Mouse (Mus musculus) left cerebral cortex, adult 18-20 months (tissue): Measurements from ENCODE around the gene Faf1. TPM values are rescaled to one million over a fixed set of nuclear protein-coding genes. Genes with fewer than 3 reads are reported as not detected.

Experiments
- DNase-seq, 2 experiments: peaks; one replicate each; pipeline ENCODE4 v3.0.0; 2021 to 2022; ENCODE audit warnings: low spot score in 2 of 2, mixed read lengths in 1 of 2
- total RNA-seq, 2 experiments: library from RNA; stranded (reverse); gene quantifications; 2 replicates each; pipeline ENCODE4 v1.2.3; 2021

Faf1 gene
- total RNA-seq, 2 experiments from 2014 or later: 24.6 to 25.8 TPM

DNA sequence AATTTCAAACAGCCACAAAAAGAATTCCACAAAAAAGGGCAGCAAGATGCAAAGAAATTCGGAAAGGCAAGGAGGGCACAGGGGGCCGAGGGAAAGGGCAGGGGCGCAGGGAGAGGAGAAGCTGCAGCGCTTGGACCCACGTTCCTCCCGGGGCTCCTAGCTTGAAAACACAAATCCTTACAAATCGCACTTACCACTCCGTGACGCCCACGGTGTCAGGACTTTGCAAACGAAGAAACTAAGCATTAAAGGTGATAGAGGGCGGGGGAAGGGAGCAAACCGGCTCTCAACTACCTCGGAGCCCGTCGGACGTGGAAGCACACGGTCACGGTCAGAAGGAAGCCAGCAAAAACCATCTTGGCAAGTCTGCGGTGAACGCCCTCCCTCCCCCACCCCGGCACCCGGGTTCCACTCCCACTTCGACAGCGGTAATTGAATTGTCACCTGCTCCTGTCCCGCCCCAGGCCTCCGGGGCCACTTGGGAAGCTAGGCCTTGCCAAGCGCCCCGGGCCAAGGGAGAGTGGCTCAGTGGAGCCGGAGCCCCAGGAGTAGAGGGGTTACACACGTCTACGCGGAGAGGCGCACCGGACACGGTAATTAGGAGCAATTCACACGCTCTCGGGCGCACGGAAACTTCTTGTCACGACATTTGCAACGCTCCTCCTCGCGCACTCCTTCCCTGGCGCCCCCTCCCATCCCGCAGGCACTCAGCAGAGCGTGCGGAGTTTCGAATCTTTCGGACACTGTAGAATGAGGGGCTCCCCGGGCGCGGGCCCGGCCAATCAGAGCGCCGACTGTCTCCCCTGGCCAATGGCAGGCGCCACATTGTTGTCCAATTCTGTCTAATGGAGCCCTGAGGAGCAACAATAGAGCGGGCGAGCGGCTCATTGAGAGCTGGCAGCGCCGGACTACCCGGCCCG, 301.0 kb downstream of the Faf1 start, which contains the start of gene Dmrta2:
Gene Dmrta2, plus strand, starts transcription at position 906 of the 920 bp plus-strand sequence.
- no peak for DNase-seq

DNA sequence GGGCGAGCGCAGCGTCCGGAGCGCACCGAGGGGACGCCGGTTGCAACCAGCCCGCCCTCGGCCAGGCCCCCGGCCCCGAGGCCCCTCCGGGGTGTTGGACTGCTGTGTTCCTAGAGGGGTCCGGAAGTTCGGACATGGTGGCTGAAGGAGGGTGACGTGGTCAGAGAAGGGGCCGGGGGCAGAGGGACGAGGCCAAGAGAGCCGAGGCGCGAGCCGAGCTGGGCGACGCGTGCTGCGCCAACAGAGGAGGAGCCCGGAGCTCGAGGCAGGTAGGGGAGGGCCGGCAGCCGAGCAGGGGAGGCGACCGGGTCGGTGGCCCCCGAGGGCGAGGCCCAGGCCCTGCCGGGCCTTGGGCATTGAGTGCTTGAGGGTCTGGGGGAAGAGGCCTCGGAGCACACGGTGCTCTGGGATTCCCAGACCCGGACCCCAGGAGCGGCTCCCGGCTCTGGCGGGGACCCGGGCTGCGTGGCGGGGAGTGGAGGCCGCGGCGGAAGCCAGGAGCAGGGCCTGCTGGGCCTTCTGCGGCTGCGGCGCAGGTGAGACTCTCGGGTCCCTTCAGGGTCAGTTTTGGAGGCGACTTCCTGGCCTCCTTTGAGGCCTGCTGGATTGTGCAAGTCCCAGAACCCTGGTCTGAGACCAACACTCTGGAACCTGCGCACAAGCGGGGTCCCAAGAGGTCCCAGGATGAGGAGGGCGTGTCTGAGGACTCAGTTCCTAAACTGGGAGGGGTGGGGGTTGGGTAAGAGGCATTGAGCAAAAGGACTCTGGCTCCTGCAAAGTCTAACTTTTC, 301.9 kb downstream of the Faf1 start:
- no peak for DNase-seq

DNA sequence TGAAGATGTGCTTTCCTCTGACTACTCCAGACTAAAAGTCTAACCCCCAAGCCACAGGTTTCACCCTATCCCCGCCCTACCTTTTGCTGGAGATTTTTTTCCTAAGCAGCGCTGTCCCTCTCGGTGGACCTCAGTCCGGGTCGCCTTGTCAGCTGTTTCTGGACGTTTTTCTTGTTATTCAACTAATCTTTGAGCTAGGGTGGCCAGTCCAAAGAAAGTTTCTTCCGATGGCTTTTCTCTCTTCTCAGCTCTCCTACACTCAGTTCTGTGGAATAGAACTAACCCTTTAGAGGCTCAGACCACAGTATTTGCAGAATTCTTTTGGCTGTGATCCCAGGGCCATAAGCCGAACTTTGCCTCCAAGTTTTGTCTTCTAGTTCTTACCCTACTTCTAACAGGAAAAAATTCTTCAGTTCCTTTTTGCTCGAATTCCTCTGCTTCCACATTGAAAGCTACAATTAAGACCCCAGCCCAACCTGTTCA, 302.5 kb downstream of the Faf1 start:
- DNase-seq: no peak

DNA sequence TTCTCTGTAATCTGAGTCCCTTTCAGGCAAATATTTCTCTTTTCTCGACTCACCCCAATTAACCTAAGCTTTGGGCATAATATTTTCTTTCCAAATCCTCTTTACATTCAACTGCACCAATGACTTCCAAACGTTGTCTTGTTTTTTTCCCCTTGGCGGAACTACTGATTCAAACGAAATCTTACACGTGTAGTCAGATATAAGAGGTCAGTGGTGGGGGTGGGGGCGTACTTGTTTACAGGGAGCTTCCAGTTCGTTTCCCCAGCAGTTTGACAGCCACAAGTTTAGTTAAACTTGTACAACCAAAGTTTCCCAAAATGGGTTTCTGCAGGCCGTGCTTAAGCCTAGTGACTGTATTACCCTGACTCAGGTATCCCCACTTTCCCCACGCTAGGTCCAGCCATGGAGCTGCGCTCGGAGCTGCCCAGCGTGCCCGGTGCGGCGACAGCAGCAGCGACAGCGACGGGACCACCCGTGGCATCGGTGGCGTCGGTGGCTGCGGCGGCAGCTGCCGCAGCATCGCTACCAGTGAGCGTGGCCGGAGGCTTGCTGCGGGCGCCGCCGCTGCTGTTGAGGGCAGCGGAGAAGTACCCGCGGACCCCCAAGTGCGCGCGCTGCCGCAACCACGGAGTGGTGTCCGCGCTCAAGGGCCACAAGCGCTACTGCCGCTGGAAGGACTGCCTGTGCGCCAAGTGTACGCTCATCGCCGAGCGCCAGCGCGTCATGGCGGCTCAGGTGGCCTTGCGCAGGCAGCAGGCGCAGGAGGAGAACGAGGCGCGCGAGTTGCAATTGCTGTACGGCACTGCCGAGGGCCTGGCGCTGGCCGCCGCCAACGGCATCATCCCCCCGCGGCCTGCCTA, 303.3 kb downstream of the Faf1 start:
- no peak for DNase-seq

- DNase-seq: no peak
Measured at GRCm38 (mm10) chr4:109980321-109981082, 304.1 kb downstream of the Faf1 start.

- DNase-seq: no peak
Measured at GRCm38 (mm10) chr4:109981083-109981870, 304.9 kb downstream of the Faf1 start.

DNA sequence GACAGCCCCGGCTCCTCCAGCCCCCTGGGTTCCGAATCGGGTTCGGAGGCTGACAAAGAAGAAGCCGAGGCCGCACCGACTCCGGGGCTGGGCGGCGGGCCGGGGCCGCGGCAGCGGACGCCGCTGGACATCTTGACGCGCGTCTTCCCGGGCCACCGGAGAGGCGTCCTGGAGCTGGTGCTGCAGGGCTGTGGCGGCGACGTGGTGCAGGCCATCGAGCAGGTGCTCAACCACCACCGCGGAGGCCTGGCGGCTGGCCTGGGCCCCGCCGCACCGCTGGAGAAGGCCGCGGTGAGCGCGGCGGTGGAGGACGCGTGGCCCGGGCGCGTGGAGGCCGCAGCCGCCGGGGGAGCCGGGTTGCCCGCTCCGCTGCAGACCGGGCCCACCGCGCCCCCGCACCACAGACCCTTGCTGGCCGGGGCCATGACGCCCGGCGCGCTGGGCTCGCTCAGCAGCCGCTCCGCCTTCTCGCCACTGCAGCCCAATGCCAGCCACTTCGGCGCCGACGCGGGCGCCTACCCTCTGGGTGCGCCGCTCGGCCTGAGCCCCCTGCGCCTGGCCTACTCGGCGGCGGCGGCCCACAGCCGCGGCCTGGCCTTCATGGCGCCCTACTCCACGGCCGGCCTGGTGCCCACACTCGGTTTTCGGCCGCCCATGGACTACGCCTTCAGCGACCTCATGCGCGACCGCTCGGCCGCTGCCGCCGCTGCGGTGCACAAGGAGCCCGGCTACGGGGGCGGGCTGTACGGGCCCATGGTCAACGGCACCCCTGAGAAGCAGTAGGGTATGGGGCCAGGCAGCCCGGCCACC, 305.7 kb downstream of the Faf1 start:
- no peak for DNase-seq

DNA sequence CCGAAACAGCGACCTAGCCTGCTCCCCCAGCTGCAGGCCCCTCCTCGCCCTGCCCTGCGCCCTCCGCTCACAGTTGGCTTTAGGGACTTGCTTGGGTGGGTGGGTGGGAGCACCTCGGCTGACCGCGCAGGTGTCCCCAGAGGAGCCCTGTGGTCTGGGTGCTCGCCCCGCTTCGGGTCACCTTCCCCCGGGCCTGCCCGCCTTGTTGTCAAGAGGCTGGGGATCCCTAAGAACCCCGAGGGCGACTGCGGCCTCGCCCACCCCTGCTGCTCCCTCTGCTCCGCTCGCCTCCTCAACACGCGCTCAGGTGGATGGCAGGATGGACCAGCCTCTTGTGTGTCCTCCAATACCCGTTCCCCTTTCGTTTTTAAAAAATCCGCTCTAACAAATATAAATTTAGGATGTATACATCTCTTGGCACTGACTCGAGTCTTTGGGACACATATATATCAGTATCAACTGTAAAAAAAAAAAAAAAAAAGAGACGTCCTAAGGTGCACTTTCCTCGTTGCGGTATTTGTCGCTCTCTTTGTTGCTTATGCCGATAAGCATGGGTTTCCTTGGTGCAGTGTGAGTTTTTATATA, 306.4 kb downstream of the Faf1 start:
- DNase-seq: no peak

DNA sequence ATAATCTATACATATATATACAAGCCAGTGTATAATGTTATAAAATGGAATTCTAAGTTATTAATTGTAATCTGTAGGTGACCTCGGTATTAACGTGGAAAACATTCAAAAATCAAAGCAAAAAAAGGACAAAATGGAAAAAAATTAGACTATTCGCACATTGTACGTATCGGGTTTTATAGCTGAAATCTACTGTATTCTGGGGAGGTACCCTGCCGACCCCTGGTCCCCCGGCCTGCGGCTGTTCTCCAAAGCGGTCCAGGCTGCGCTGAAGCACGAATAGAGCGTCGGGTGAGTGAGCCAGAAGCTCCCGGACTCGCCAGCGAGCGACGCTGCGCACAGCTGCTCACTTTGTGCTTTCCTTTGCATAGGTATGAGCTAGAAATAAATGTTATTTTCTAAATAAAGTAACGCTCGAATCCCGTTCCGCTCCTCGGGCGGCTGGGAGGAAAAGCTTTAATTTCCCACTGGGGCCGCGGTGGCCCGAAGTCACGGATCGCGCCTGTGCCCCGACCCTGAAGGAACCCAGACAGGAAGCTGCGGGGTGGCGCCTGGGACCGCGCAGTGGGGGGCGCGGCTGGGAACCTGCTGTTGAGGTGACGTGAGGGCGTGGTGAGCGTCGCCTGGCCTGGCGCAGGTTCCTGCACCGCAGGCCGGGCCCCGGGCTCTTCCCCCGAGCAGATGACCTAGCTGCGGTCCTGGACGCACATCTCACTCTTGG, 307.1 kb downstream of the Faf1 start:
- DNase-seq: no peak

DNA sequence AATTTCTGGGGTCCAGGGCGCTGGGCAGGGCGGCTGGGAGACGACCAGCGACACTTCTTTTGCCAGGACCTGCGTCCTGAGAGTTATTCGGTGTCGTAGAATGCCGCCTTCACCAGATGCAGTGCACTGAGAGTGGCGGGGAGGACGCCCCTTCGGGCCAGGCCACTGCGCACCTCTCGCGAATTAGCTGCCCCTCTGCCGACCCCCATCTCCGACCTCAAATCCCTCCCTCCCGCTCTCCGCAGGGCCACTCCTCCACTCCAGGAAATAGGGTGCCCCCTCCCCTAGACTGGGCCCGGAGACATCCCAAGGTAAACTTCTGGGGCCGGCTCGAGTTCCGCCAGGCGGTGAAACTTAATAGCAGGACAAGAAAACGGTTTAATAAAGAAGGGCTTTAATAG, 307.6 kb downstream of the Faf1 start:
- DNase-seq: no peak

DNA sequence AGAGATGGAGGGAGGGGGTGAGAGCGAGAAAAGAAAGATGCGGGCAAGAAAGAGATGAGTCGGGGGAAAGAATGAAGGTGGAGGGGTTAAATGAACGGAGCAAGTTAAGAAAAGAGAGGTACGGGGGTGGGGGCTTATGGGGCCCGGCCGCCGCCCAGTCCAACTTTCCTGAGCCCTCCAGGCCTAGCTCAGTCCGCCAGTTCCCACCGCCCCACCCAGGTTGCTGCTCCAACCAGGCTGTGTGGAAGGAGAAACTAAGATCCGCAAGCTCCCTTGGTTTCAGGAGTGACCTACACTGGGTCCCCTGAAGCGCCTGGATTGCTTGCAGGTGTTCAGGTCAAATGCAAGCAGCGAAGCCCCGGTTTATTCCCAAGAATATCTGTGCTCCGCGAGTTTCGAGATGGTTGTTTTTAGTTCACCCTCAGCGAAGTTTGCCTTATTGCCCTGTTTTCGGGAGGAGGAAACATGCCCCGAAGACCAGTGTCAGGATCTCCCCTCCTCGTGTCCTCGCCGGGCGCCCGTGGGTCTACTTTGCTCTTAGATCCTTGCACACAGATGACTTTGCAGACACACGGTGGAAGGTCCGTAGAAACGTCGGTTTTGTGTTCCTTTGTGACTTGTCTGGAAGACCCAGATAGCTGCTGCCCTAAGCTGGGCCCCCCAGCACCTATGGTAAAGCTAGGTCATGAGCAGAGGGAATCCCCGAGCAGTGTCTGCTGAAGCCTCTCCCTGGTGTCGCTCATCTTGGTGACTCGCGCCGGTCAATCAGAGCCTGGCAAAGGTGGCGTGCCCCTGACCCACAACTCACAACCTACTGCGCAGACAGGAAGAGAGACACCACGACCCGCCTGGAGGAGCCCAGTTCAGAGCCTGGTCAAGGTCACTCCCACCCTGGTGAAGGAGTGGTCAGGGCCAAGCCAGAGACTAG, 308.4 kb downstream of the Faf1 start:
- DNase-seq: no peak

GRCm38 (mm10) chr4:109985424-109986172, 309.2 kb downstream of the Faf1 start:
- DNase-seq: no peak

DNA sequence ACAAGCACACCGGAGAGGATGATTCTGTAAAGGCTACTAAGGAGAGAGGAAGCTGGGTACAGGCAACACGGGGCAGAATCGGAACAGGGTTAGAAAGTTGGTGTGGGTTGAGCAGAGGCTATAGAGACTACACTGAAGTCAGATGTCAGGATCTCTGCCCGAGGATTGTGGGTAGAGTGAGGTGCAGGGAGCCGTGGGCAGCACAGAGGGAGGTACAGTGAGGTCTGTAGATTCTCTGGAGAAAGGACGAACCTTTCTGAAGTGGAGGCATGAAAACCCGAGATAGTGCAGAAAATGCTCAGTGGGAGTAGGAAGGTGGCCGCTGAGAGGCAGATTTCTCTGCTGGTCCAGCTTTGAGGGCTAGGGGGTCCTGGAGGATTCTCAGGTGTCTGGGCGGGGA, 309.9 kb downstream of the Faf1 start:
- no peak for DNase-seq

DNA sequence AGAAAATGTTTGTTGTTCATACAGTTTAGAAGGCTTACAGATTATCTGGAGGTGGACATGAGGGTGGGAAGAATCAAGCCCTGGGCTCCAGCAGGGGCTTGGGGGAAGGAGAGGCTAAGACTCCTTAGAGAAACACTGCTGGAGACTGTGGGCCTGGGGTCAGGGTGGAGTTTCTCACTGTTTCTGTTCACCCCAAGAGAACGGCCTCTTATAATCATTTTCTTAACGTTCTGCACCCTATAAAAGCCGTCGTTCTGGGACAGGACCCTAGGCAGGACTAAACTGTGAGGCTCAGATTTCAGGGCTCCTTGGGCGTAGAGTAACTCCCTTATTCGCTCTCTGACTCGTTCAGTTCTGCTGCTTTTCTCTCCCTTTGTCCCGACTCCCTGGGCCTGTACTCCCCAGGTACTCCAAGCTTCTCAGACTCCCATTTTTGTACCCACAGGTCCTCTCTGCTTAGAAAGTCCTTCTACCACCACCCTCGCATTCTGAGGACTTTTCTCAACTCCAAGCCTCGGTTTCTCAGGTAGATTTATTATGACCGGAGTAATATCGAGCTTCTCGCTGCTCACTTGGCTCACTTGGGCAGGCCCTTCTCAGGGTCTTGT, 310.5 kb downstream of the Faf1 start:
- no peak for DNase-seq
